Mouse (Mus musculus) lung, embryonic 14.5 days (tissue): Measurements from ENCODE around the gene Smg8. TPM values are rescaled to one million over a fixed set of nuclear protein-coding genes. Genes with fewer than 3 reads are reported as not detected.

Source experiments
- ATAC-seq: fragments of 200-750 bp; cut with Nextera tagmentation; 2 replicates; pipeline ENCODE4 v1.8.0; 2017; ENCODE audit warnings: mild to moderate bottlenecking, moderate TSS enrichment, moderate library complexity; ENCODE audit not compliant: insufficient read depth
- DNase-seq: peaks from one replicate; pipeline ENCODE4 v3.0.0-alpha.2; 2015
- H3K27ac ChIP-seq: fragments of 300-500 bp; sonication (generic); 2 replicates; pipeline ENCODE4 v1.5.1; 2014; ENCODE audit warnings: low read depth, mild to moderate bottlenecking, moderate library complexity
- H3K27me3 ChIP-seq: fragments of 300-500 bp; sonication (generic); 2 replicates; pipeline ENCODE4 v1.6.1; 2014; ENCODE audit warnings: low read length, control low read depth; ENCODE audit not compliant: insufficient read depth
- H3K36me3 ChIP-seq: fragments of 300-500 bp; sonication (generic); 2 replicates; pipeline ENCODE4 v1.6.1; 2014; ENCODE audit warnings: control low read depth; ENCODE audit not compliant: insufficient read depth
- H3K4me1 ChIP-seq: fragments of 300-500 bp; sonication (generic); 2 replicates; pipeline ENCODE4 v1.6.1; 2014; ENCODE audit warnings: antibody characterized with exemption, control low read depth; ENCODE audit not compliant: insufficient read depth
- H3K4me2 ChIP-seq: fragments of 300-500 bp; sonication (generic); 2 replicates; pipeline ENCODE4 v1.6.1; 2014; ENCODE audit warnings: mild to moderate bottlenecking
- H3K4me3 ChIP-seq: fragments of 300-500 bp; sonication (generic); 2 replicates; pipeline ENCODE4 v1.5.1; 2014; ENCODE audit warnings: low read depth, low read length
- H3K9ac ChIP-seq: fragments of 300-500 bp; sonication (generic); 2 replicates; pipeline ENCODE4 v1.6.1; 2014
- H3K9me3 ChIP-seq: fragments of 300-500 bp; sonication (generic); 2 replicates; pipeline ENCODE4 v1.6.1; 2016; ENCODE audit warnings: low read depth, low read length, control low read depth
- CTCF ChIP-seq: IDR thresholded peaks from 2 replicates; pipeline ENCODE4 v1.5.1; 2016; ENCODE audit warnings: antibody characterized with exemption, low read depth
- WGBS: fragments of 180-500 bp; shearing (Covaris S2); extraction: QIAGEN DNeasy Blood & Tissue Kit; methylation state at CpG from one replicate; pipeline ENCODE4 v1.1.7; 2014; 5-methylcytosine and 5-hydroxymethylcytosine counted together
- microRNA counts: library from miRNA; unstranded; fragments of <30 nt; microRNA quantifications from one replicate; lab custom pipeline; 2016
- microRNA-seq: library from miRNA; unstranded; fragments of <30 nt; microRNA quantifications from one replicate; pipeline ENCODE4, GENCODE M21; 2016; ENCODE audit warnings: borderline number of aligned reads
- polyA plus RNA-seq: library from polyadenylated mRNA; unstranded; fragments of >200 nt; fragmentation: Nextera tagmentation; extraction: Ambion mirVana; gene quantifications from 2 replicates; pipeline ENCODE4 v1.2.1, GENCODE M21; 2014

The Smg8 gene
- polyA plus RNA-seq, 1 experiment from 2014 or later, result 21.0 TPM

- no peak for ATAC-seq
- 79% methylated on average over 5 of the region's 5 CpGs for WGBS
- no peak overlapping the region for H3K4me3 ChIP-seq
These were observed 39.6 kb downstream of the Smg8 start for GRCm38 (mm10) chr11:87046968-87047367.

GRCm38 (mm10) chr11:87043052-87043451 is 43.5 kb downstream of the Smg8 start:
- no peak overlapping the region for H3K4me3 ChIP-seq
- no peak overlapping the region for H3K9ac ChIP-seq
- no peaks in the 10 kb centered on the region for H3K4me1 ChIP-seq
- 0 out of 2 replicates have a peak, but pooled peaks cover 3% of the 10 kb centered on the region for H3K36me3 ChIP-seq
- no peak for TF ChIP-seq CTCF
- no peaks in the 10 kb centered on the region for H3K27me3 ChIP-seq
- H3K27ac ChIP-seq, result no peak overlapping the region
- ATAC-seq (no peak), DNase-seq (no peak)
- WGBS, result 66% methylated on average over 3 of the region's 3 CpGs
- no peak overlapping the region for H3K4me2 ChIP-seq
- H3K9me3 ChIP-seq, result no peaks in the 10 kb centered on the region

More at GRCm38 (mm10) chr11:87046968-87047367, 39.6 kb downstream of the Smg8 start:
- H3K27ac ChIP-seq, result no peak overlapping the region
- no peak overlapping the region for H3K9ac ChIP-seq
- no peaks in the 10 kb centered on the region for H3K27me3 ChIP-seq
- DNase-seq, result no peak
- H3K4me1 ChIP-seq, result no peaks in the 10 kb centered on the region
- no peak for TF ChIP-seq CTCF
- no peaks in the 10 kb centered on the region for H3K36me3 ChIP-seq
- no peak overlapping the region for H3K4me2 ChIP-seq
- no peaks in the 10 kb centered on the region for H3K9me3 ChIP-seq

- Histone ChIP-seq H3K27ac (no peak overlapping the region), H3K4me3 (no peak overlapping the region), H3K9me3 (no peaks in the 10 kb centered on the region), H3K9ac (no peak overlapping the region), H3K4me1 (no peaks in the 10 kb centered on the region), H3K36me3 (0 out of 2 replicates have a peak, but pooled peaks cover 3% of the 10 kb centered on the region), H3K4me2 (no peak overlapping the region), H3K27me3 (no peaks in the 10 kb centered on the region)
- WGBS, result 68% methylated on average over 9 of the region's 9 CpGs
- ATAC-seq (no peak), DNase-seq (peak; percentile 47)
- no peak for TF ChIP-seq CTCF
These were observed 47.1 kb downstream of the Smg8 start for GRCm38 (mm10) chr11:87039307-87039963.

GRCm38 (mm10) chr11:87036180-87036579 is 50.4 kb downstream of the Smg8 start:
- no peak for DNase-seq
- 66% methylated on average over 4 of the region's 4 CpGs for WGBS
- H3K9ac ChIP-seq, result no peak overlapping the region
- H3K9me3 ChIP-seq, result no peaks in the 10 kb centered on the region
- no peak overlapping the region for H3K27ac ChIP-seq
- H3K27me3 ChIP-seq, result no peaks in the 10 kb centered on the region
- no peak overlapping the region for H3K4me3 ChIP-seq
- peak; percentile 33; the same call in 1 of the 2 replicates for TF ChIP-seq CTCF
- H3K36me3 ChIP-seq, result no peaks in the 10 kb centered on the region
- H3K4me2 ChIP-seq, result no peak overlapping the region
- no peak for ATAC-seq
- no peaks in the 10 kb centered on the region for H3K4me1 ChIP-seq

- H3K9me3 ChIP-seq, result no peaks in the 10 kb centered on the region
- H3K9ac ChIP-seq, result no peak overlapping the region
- 79% methylated on average over 3 of the region's 3 CpGs for WGBS
- H3K36me3 ChIP-seq, result no peaks in the 10 kb centered on the region
- DNase-seq (no peak), ATAC-seq (no peak)
- no peak for TF ChIP-seq CTCF
- H3K4me2 ChIP-seq, result no peak overlapping the region
- no peaks in the 10 kb centered on the region for H3K27me3 ChIP-seq
- no peaks in the 10 kb centered on the region for H3K4me1 ChIP-seq
- H3K4me3 ChIP-seq, result no peak overlapping the region
- H3K27ac ChIP-seq, result no peak overlapping the region
These were observed 58.4 kb downstream of the Smg8 start for GRCm38 (mm10) chr11:87028212-87028611.

MicroRNAs within 50 kb of the gene (microRNA counts, 519-probe panel; counts per million panel counts)
- 4,189 counts per million, percentile 86 among the panel's probes with 10 or more counts for microRNA mmu-miR-301a (lab: Ali Mortazavi, UCI)

Small RNA genes within 50 kb of the gene (microRNA-seq; reads per million reads assigned to microRNA genes)
- gene Mir301, result 1,455 reads per million, percentile 76 among the genes with 10 or more reads in this experiment

Other genes starting within 250 kb of the Smg8 start
- gene Ypel2, start 93.1 kb downstream of the Smg8 start, polyA plus RNA-seq, result 6.8 and 7.0 TPM in 2 replicates
- 18.7 and 19.5 TPM in 2 replicates for gene Gdpd1, start 12.7 kb downstream of the Smg8 start, polyA plus RNA-seq
- gene Prr11, start 21.9 kb upstream of the Smg8 start, polyA plus RNA-seq, result 23.0 and 23.1 TPM in 2 replicates
- gene Ska2, start 22.5 kb upstream of the Smg8 start, polyA plus RNA-seq, result 75.2 and 81.7 TPM in 2 replicates
- gene Trim37, start 40.3 kb upstream of the Smg8 start, polyA plus RNA-seq, result 33.1 and 35.9 TPM in 2 replicates